Mouse (Mus musculus): ENCODE data around the gene Unc45b.

Unc45b gene

DNA sequence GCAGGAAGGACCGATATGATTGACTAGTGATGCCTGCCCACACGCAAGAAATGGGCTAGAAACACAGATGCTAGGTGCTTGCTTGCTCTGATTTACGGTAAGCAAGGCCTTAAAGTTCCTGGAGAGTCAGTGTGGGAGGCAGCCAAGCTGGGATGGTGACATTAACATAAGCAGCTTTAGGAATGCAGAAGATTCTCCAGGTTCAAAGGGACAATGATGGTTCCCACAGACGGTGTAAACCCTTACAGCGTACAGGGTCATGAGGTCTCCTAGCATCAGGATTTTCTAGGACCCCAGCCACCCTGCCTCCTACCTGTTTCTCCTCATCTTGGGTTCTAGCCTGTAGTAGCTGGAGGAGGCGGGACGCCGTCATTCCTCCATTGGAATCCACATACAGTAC, 27.2 kb upstream of the Unc45b start:
- no peak for TF ChIP-seq GATA4 (IDR thresholded peaks at IDR 0.05; ENCODE audit: insufficient replicate concordance, low read length)

DNA sequence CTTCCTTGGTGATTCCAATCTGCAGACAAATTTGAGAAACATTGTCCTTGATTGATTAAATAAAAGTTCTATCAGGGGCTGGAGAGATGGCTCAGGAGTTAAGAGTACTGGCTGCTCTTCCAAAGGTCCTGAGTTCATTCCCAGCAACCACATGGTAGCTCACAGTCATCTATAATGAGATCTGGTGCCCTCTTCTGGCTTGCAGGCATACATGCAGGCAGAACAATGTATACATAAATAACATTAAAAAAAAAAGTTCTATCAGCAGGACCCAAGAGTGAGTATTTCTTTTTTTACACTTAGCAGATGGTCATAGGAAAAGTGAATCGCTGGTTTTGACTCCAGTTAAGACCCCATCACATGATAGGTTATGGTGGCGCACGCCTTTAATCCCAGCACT, 23.8 kb upstream of the Unc45b start:
- TF ChIP-seq GATA4 (IDR thresholded peaks at IDR 0.05; ENCODE audit: insufficient replicate concordance, low read length) = no peak

DNA sequence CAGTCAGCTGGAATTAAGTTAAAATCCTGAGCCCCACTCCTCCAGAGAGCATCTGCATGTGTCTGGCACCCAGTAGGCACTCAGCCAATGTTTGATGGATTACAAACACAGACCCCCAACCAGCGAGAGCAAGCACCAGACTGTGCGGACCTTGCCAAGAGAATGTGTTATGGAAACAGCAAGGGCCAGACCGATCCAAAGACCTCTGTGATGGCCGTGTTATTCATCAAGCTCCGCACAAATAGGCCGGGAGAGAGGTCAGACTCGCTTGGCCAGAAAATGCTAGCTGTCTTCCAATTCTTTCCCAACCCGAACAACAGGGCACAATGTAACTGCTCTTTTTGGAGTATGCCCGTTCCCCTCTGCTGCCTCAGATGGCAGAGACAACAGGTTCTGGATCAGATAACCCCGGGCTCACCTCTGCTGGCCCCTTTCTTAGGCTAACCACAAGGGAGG, 21.8 kb upstream of the Unc45b start:
- peak; percentile 87; the same call in 1 of the 2 replicates for TF ChIP-seq GATA4 (IDR thresholded peaks at IDR 0.05; ENCODE audit: insufficient replicate concordance, low read length)

- no peak for TF ChIP-seq GATA4 (IDR thresholded peaks at IDR 0.05; ENCODE audit: insufficient replicate concordance, low read length)
Measured at GRCm38 (mm10) chr11:82889524-82890341, 20.6 kb upstream of the Unc45b start.

- no peak; the same call in 1 of the 2 replicates for TF ChIP-seq GATA4 (IDR thresholded peaks at IDR 0.05; ENCODE audit: insufficient replicate concordance, low read length)
Measured at GRCm38 (mm10) chr11:82890342-82890762, 20.0 kb upstream of the Unc45b start, which contains the start of gene Rad51d. TSS of gene Rad51d (minus strand) at chr11:82890614.

- no peak for TF ChIP-seq GATA4 (IDR thresholded peaks at IDR 0.05; ENCODE audit: insufficient replicate concordance, low read length)
Measured at GRCm38 (mm10) chr11:82891936-82892335, 18.4 kb upstream of the Unc45b start, which contains the start of gene Fndc8. TSS of gene Fndc8 (plus strand) at chr11:82892124.

DNA sequence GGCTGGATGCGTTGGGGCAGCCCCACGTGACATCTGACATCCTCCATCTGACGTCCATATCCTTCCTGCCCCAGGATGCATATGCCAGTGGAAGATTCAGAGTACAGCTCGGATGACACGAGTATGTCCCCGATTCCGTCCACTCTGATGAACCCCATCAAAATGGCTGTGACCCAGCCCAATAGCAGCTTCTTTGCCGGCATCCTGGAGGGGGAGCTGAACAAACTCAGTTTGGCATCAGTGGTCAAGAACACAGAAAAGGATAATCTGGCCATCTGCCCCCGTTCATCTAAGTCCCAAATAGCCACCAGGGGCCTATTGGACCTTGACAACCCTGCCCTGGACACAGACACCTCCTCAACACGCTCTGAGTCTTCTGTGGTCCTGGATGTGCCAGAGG, 12.9 kb upstream of the Unc45b start:
- TF ChIP-seq GATA4 (IDR thresholded peaks at IDR 0.05; ENCODE audit: insufficient replicate concordance, low read length) = no peak

DNA sequence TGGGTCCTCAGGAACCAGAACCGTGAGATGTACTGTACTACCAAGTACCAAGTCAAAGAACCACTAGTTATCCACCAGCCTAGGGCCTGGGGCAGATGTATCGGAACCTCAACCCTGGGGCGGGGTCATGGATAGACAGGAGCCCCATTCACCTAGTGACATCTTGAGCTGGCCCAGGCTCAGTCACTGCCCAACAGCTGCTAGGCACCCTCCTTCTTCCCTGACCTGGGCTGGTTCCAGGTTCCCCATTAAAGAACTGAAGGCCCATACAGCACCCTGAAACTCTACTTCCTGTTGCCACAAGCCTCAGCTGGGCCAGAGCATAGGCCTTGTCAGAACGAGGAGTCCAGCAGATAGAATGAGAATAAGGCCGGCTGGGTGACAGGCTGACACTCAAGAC, 10.6 kb upstream of the Unc45b start:
- TF ChIP-seq GATA4 (IDR thresholded peaks at IDR 0.05; ENCODE audit: insufficient replicate concordance, low read length) = no peak

DNA sequence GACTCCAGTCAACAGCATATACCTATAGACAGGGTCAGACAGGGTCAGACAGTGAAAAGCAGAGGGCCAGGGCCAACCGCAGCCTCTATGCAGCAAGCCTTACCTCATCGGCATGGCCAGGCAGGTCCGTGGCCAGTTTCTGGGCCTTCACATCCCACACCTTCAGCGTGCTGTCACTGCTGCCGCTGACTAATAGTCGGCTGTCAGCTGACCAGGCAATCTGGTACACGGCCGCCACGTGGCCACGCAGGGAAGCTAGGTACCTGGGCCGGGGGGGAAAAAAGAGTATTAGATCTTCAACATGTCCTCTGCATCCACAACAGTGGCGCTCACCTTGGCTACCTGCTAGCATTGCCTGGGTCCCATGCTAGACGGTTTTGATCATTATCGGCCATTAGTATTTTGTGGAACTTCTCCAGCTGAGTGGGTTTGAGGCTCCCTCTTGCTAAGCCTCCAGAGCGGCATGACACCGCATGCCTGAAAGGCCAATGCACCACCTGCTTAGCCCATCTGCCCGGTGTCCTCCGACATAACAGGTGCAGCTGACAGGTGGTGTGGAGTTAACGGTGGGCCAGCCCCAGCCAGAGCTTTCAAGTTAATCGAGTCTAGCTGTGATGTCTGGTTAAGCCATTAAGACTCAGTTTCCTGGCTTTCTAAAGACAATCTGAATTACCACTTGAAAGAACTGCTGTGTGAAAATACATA, 8.6 kb upstream of the Unc45b start:
- no peak for TF ChIP-seq GATA4 (IDR thresholded peaks at IDR 0.05; ENCODE audit: insufficient replicate concordance, low read length)

DNA sequence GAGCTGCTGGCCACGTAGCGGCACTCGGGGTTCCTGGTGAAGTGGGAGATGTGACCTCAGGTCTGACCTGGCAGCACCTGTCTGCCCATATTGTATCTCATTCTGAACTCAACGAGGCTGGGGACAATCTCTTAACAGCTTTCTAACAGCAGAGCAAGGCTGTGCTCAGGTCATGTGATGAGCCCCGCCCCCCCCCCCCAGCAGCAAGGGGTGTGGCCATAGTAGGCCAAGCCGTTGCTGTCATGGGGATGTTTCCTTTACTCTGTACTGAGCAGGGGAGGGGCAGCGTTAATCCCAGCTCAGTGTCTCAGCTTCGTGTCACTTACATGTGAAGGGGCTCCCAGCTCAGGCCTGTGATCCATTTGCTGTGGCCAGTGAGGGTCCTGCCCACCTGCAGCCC, 5.4 kb upstream of the Unc45b start:
- no peak for TF ChIP-seq GATA4 (IDR thresholded peaks at IDR 0.05; ENCODE audit: insufficient replicate concordance, low read length)

DNA sequence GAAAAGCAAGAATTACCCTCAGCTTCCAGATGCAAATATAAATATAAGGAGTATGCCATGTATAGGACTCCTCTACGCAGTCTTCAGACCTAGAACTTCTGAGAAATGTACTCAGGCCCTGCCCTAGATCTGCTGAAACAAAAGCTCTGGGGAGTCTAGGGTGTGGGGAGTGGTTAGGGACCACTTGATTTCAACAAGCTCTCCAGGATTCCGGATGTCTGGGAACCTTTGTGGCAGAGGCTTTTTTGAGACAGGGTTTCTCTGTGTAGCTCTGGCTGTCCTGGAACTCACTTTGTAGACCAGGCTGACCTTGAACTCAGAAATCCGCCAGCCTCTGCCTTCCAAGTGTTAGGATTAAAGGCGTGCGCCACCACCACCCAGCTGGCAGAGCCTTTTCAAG, 4.5 kb upstream of the Unc45b start:
- no peak for TF ChIP-seq GATA4 (IDR thresholded peaks at IDR 0.05; ENCODE audit: insufficient replicate concordance, low read length)

GRCm38 (mm10) chr11:82907651-82908607, 2.4 kb upstream of the Unc45b start, which contains the start of gene Nle1:
TSS of gene Nle1 (minus strand) at chr11:82908411.
- no peak; the same call in 1 of the 2 replicates for TF ChIP-seq GATA4 (IDR thresholded peaks at IDR 0.05; ENCODE audit: insufficient replicate concordance, low read length)

- no peak for TF ChIP-seq GATA4 (IDR thresholded peaks at IDR 0.05; ENCODE audit: insufficient replicate concordance, low read length)
Measured at GRCm38 (mm10) chr11:82908608-82908989, 1.8 kb upstream of the Unc45b start.

DNA sequence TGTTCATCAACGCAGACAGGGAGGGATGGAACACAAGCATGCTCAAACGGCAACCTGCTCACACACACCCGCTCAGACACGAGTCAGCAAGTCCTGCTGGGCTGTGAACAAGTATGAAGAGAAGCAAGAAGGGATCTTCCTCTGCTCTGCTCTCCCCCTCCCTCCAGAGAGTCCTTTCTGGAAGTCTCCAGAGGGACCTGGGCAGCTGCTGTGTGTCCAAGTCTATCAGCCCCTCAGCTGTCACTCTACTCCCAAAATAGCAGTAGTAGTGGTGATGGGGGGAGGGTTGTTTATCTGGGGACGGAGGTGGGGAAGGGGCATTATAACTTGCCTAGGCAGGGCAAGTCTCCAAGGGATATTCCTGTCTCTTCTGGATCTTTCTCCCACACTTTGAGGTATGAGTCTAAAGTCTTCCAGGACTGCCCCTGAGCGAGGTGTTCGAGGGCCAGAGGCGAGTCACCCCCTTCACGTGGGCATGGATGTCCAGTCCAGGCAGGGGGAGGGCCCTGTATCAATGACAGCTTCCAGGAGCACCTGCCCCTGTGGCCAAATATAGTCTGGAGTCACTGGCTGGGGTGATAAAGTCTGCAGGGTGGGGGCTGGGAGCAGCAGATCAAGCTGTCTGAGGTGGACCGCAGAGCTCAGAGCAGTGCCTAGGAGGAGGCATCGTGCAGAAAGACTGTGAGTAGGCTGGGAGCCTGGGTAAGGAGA, 484 bp downstream of the Unc45b start:
- no peak for TF ChIP-seq GATA4 (IDR thresholded peaks at IDR 0.05; ENCODE audit: insufficient replicate concordance, low read length)

Measured in liver, adult (tissue).